Mouse (Mus musculus) heart, adult 2 months (tissue): ENCODE data around the gene Snx21. TPM values are rescaled to one million over a fixed set of nuclear protein-coding genes. Genes with fewer than 3 reads are reported as not detected.

ENCODE experiments used
- DNase-seq, 2 experiments: peaks; one replicate each; pipeline ENCODE4 v3.0.0; 2021
- H3K27ac ChIP-seq: fragments of 200-600 bp; 2 replicates; pipeline ENCODE4 v1.8.1; 2022
- H3K27me3 ChIP-seq: fragments of 200-500 bp; 2 replicates; pipeline ENCODE4 v1.6.1; 2012; ENCODE audit warnings: mild to moderate bottlenecking, low read length, inconsistent platforms, mixed read lengths; ENCODE audit not compliant: control insufficient read depth, insufficient read depth
- H3K36me3 ChIP-seq: fragments of 200-500 bp; 2 replicates; pipeline ENCODE4 v1.6.1; 2012; ENCODE audit warnings: low read length, inconsistent platforms; ENCODE audit not compliant: control insufficient read depth, insufficient read depth
- H3K4me1 ChIP-seq: fragments of 200-500 bp; 2 replicates; pipeline ENCODE4 v1.6.1; 2011; ENCODE audit warnings: low read length; ENCODE audit not compliant: control insufficient read depth, insufficient read depth
- H3K4me3 ChIP-seq: fragments of 200-600 bp; 2 replicates; pipeline ENCODE4 v1.8.1; 2022
- H3K79me2 ChIP-seq: fragments of 200-500 bp; replicated peaks from 2 replicates; pipeline ENCODE4 v1.6.1; 2012; ENCODE audit warnings: mild to moderate bottlenecking, inconsistent platforms, low read length, moderate library complexity, mixed read lengths; ENCODE audit not compliant: control insufficient read depth, insufficient read depth
- H3K9ac ChIP-seq: fragments of 200-500 bp; 2 replicates; pipeline ENCODE4 v1.6.1; 2012; ENCODE audit warnings: low read depth, mild to moderate bottlenecking, control low read depth, inconsistent platforms, low read length, mixed read lengths
- CTCF ChIP-seq: fragments of 200-600 bp; IDR thresholded peaks from 2 replicates; pipeline ENCODE4 v1.8.1; 2022; ENCODE audit warnings: antibody characterized with exemption, mild to moderate bottlenecking, moderate library complexity
- EP300 ChIP-seq: fragments of 200-500 bp; IDR thresholded peaks from 2 replicates; pipeline ENCODE4 v1.6.1; 2011; ENCODE audit warnings: low read depth, low read length, control low read depth; ENCODE audit not compliant: insufficient read depth
- POLR2A ChIP-seq: fragments of 200-500 bp; IDR thresholded peaks from 2 replicates; pipeline ENCODE4 v1.6.1; 2011; ENCODE audit warnings: mild to moderate bottlenecking, low read depth, low read length, control low read depth; ENCODE audit not compliant: insufficient read depth
- WGBS: fragments of 180-500 bp; shearing (Covaris S2); methylation state at CpG from one replicate; pipeline ENCODE4 v1.1.7; 2018; 5-methylcytosine and 5-hydroxymethylcytosine counted together
- intact Hi-C: fragments of 180-260 bp; cut with DNase I; formaldehyde crosslinking; loops from one replicate; pipeline ENCODE4 v1.15.1; 2025
- polyA plus RNA-seq: library from polyadenylated mRNA; depleted of rRNA; stranded (reverse); fragments of >200 nt; gene quantifications from 2 replicates; pipeline ENCODE4 v1.2.3, GENCODE M21; 2012
- total RNA-seq, 2 experiments: library from RNA; stranded (reverse); gene quantifications; 2 replicates each; pipeline ENCODE4 v1.2.3; 2021

Snx21 gene
- total and polyA plus RNA-seq, 3 experiments = 21.2 to 30.3 (median 29.0) TPM

DNA sequence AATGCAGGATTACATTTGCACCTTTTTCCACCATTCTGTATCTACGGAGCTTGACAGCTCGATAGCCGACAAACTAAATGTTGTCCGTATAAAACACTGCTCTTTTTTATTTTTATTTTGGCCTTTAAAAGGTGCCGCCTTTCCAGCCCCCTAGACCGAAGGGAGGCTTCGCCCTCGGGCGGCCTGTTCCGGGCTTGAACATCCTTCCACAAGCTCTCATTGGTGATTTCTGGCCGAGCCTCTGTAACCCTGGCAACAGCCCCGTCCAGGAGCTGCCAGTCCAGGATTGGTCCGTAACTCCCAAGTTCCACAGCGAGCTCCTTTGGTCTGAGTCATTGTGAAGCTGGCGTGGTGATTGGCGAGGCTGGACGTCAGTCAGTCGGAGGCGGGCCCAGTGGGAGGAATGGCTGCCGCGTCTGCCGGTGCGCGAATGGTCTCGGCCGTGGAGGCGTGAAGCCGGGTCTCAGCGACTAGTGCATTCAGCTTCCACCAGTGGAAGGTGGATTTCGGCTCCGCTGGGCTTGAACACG is 37.1 kb downstream of the Snx21 start, which contains the start of gene Zswim1:
Gene Zswim1 (plus strand): TSS at position 51 of the 530 bp plus-strand sequence.
- peak within 1 kb of the TSS; percentile 90 for H3K9ac ChIP-seq
- no peak for TF ChIP-seq EP300
- TF ChIP-seq POLR2A = peak; percentile 84
- peak; percentile 14; the same call in 1 of the 2 replicates for TF ChIP-seq CTCF
- no peaks in the 10 kb centered on the region; the same call in 1 of the 2 replicates for H3K4me1 ChIP-seq
- peak; percentile 99 to 100 for DNase-seq
- intact Hi-C loops = loop anchor here (2.0 kb wide), 1 partner anchor 18 kb away; the partner anchor contains the start of genes Acot8 and Zswim3
- H3K4me3 ChIP-seq = peak within 1 kb of the TSS; percentile 61
- no peaks in the 10 kb centered on the region for H3K27me3 ChIP-seq
- H3K79me2 ChIP-seq = no peaks in the 10 kb centered on the region
- no peaks in the 10 kb centered on the region for H3K36me3 ChIP-seq
- H3K27ac ChIP-seq = peak within 1 kb of the TSS; percentile 80
- WGBS = 1% methylated on average over 32 of the region's 32 CpGs

DNA sequence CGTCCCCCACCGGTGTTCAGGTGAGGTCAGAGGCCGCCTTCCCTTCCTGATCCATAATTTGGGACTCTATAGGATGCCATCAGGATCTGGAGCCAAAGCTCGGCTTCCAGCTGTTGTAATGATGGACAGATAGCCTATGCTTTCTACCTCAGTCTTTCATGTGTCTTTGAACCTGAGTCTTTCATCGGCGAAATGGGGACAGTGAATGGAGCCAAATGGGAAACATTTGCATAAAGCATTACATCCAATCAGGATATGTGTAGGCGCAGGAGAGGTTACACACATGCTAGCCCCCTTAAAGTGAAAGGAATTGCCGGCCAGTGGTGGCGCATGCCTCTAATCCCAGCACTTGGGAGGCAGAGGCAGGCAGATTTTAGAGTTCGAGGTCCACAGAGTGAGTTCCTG is 37.6 kb downstream of the Snx21 start:
- no peak for DNase-seq
- Histone ChIP-seq H3K9ac (peak overlapping the region; percentile 90), H3K4me3 (peak overlapping the region; percentile 61), H3K27me3 (no peaks in the 10 kb centered on the region), H3K4me1 (no peaks in the 10 kb centered on the region; the same call in 1 of the 2 replicates), H3K27ac (peak overlapping the region; percentile 80), H3K79me2 (no peaks in the 10 kb centered on the region), H3K36me3 (no peaks in the 10 kb centered on the region)
- WGBS = under 1% methylated on average over 10 of the region's 10 CpGs
- TF ChIP-seq EP300 = no peak
- peak; percentile 24; the same call in 1 of the 2 replicates for TF ChIP-seq CTCF
- intact Hi-C loops = loop anchor here (2.0 kb wide), 1 partner anchor 18 kb away; the partner anchor contains the start of genes Acot8 and Zswim3

DNA sequence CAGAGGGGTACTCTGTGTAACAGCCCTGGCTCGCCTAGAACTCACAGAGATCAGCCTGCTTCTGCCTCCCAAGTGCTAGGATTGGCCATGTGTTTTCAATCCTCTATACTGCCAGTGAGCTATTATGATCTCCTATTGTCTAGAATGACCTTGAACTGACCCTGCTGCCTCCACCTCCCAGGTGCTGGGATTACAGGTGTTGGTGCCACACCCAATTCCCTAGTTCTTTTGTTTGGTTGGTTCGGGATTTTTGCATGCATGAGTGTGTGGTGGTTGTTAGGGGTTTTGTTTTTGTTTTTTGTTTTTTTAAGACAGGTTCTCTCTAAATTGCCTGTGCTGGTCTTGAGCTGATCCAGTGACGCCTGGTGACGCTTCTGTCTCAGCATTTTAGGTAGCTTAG is 38.3 kb downstream of the Snx21 start:
- H3K79me2 ChIP-seq = no peaks in the 10 kb centered on the region
- no peaks in the 10 kb centered on the region for H3K36me3 ChIP-seq
- no peak for DNase-seq
- 88% methylated on average over 4 of the region's 4 CpGs for WGBS
- intact Hi-C loops = loop anchor here (2.0 kb wide), 1 partner anchor 19 kb away; the partner anchor contains the start of genes Acot8 and Zswim3
- no peaks in the 10 kb centered on the region; the same call in 1 of the 2 replicates for H3K4me1 ChIP-seq
- no peaks in the 10 kb centered on the region for H3K27me3 ChIP-seq
- TF ChIP-seq POLR2A = no peak
- no peak for TF ChIP-seq CTCF
- H3K9ac ChIP-seq = no peak overlapping the region
- no peak overlapping the region for H3K27ac ChIP-seq
- no peak overlapping the region for H3K4me3 ChIP-seq

DNA sequence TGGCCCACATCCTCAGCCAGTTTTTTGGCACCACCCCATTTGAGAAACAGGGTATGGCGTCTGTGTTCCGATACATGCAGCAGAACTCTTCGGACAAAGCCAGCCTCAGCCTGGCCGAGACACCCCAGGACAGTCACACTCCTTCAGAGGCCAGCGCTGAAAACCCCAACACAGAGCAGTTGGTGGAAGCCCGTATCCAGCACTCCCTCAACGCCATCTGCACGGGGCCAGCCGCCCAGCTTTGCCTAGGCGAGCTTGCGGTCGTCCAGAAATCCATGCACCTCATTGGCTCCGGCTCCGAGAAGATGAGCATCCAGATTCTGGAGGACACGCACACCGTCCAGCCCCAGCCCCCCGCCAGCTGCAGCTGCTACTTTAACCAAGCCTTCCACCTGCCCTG is 39.9 kb downstream of the Snx21 start:
- WGBS = 96% methylated on average over 17 of the region's 17 CpGs
- no peaks in the 10 kb centered on the region; the same call in 1 of the 2 replicates for H3K4me1 ChIP-seq
- H3K79me2 ChIP-seq = no peaks in the 10 kb centered on the region
- intact Hi-C loops = no loop called here
- H3K27ac ChIP-seq = no peak overlapping the region
- no peak for TF ChIP-seq CTCF
- no peak for TF ChIP-seq POLR2A
- no peak for TF ChIP-seq EP300
- H3K4me3 ChIP-seq = no peak overlapping the region
- H3K9ac ChIP-seq = no peak overlapping the region
- no peak for DNase-seq
- H3K36me3 ChIP-seq = no peaks in the 10 kb centered on the region
- no peaks in the 10 kb centered on the region for H3K27me3 ChIP-seq

DNA sequence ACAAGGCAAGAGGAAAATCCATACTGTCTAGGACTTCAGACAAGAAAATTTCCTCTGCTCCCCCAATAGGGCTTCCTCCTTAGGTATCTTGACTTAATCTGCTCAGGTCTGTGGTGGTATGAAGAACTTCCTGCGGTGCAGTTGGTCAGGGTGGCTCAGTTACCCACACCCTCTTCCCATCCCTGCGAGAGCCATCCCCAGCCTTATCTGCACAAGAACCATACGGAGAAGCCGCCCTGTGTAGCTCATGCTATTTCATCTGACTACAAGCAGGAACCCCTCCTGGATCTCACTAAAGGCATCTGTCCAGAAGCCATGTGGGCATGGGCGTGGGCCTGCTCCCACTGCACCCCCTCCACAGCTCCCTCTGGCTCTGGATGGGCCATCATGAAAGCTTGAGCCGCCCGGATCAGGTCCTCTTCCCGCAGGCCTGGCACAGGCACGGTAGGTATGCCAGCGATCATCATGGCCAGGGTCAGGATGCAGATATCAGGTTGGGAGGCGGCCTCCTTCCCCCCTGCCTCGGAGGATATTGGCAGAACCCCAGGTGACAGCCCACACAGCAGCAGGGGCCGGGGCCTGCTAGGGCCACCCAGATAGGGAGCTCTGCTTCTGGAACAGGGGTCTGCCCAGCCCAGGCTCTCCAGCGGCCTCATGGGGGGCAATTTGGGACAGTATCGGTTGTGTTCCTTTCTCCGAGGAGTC is 41.7 kb downstream of the Snx21 start:
- WGBS = 74% methylated on average over 16 of the region's 16 CpGs
- no peak overlapping the region for H3K9ac ChIP-seq
- no peak for DNase-seq
- H3K27ac ChIP-seq = no peak overlapping the region
- intact Hi-C loops = no loop called here
- TF ChIP-seq EP300 = no peak
- TF ChIP-seq POLR2A = no peak
- no peak for TF ChIP-seq CTCF
- H3K79me2 ChIP-seq = no peaks in the 10 kb centered on the region
- no peaks in the 10 kb centered on the region for H3K36me3 ChIP-seq
- H3K27me3 ChIP-seq = no peaks in the 10 kb centered on the region
- no peak overlapping the region for H3K4me3 ChIP-seq
- H3K4me1 ChIP-seq = no peaks in the 10 kb centered on the region; the same call in 1 of the 2 replicates

DNA sequence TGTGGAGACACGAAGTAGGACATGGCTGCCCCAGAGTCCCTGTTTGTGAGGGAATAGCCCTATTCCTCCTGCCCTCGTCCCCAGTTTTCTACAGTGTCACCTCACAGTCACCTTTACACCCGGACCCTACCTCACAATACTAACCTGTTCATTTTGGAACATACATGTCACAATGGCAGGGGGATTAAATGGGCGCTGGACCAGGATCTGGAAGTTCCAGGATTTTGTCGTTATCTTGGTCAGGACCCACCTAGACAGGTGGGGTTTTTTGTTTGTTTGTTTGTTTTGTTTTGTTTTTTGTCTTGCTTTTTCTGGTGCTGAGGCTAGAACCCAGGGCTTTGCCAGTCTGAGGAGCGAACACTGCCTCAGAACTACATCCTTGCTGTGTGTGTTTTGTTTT is 42.8 kb downstream of the Snx21 start, which contains the start of gene Spata25:
Gene Spata25 (minus strand): TSS at position 101 of the 400 bp plus-strand sequence.
- H3K27me3 ChIP-seq = no peaks in the 10 kb centered on the region
- no peak for TF ChIP-seq CTCF
- no peak for TF ChIP-seq EP300
- TF ChIP-seq POLR2A = no peak
- 87% methylated on average over 6 of the region's 6 CpGs for WGBS
- intact Hi-C loops = no loop called here
- H3K79me2 ChIP-seq = no peaks in the 10 kb centered on the region
- H3K4me1 ChIP-seq = peaks cover 1% of the 10 kb centered on the region; the same call in 1 of the 2 replicates
- H3K36me3 ChIP-seq = no peaks in the 10 kb centered on the region
- H3K27ac ChIP-seq = no peak within 1 kb of the TSS
- H3K9ac ChIP-seq = no peak within 1 kb of the TSS
- no peak for DNase-seq
- no peak within 1 kb of the TSS for H3K4me3 ChIP-seq
